ENCODE assay signal across 9 mouse cellular contexts in genomic region chr13:52976130-52976509, GRCm38 (mm10). TPM values are rescaled to one million over a fixed set of nuclear protein-coding genes. Genes with fewer than 3 reads are reported as not detected.
DNase-seq lines count a peak whose midpoint lies in the region; ATAC-seq lines count a peak whose summit lies in the region.
"Had no signal": no experiment of that assay in that cellular context is flagged by ENCODE, and none has a peak within 500 bp of the region (broad histone marks: within the 10 kb centered on the region; RNA-seq: fewer than 3 reads in every experiment).

No protein-coding gene starts in this region.

- H3K27ac ChIP-seq in limb, embryonic 13.5 days: no peak overlapping the region

- peak overlapping the region; percentile 99 for H3K4me2 ChIP-seq in limb, embryonic 13.5 days (replicated peaks)

- H3K9me3 ChIP-seq in limb, embryonic 13.5 days: no peaks in the 10 kb centered on the region

- no peak for ATAC-seq in limb, embryonic 13.5 days (ENCODE audit: low FRiP score, low read depth)
- ATAC-seq in activated CD4-positive, CD25-positive, alpha-beta regulatory T cell, adult 4 months: no peak

- peak overlapping the region; percentile 10; the same call in 1 of the 2 replicates for H3K4me3 ChIP-seq in limb, embryonic 13.5 days

- peak; percentile 26 for DNase-seq in kidney, adult 11 months
- DNase-seq in kidney, postnatal 10 days: no peak
- peak; percentile 47 for DNase-seq in embryo, embryonic 11 days
- peak; percentile 83 for DNase-seq in forelimb bud, embryonic 11.5 days (ENCODE audit: low read depth, low spot score)
- no peak for DNase-seq in left cerebral cortex, postnatal 14 days (ENCODE audit: low spot score in 2 of 2)
- no peak for DNase-seq in gastrocnemius, adult 18-20 months (ENCODE audit: low spot score)

- H3K36me3 ChIP-seq in limb, embryonic 13.5 days: no peaks in the 10 kb centered on the region

- H3K9ac ChIP-seq in limb, embryonic 13.5 days: peak overlapping the region; percentile 45; the same call in 1 of the 2 replicates
- H3K9ac ChIP-seq: lung, embryonic 14.5 days had no signal

- peaks cover 45% of the 10 kb centered on the region for H3K4me1 ChIP-seq in limb, embryonic 13.5 days

- H3K27me3 ChIP-seq in limb, embryonic 13.5 days: no peaks in the 10 kb centered on the region

- intact Hi-C loops in left cerebral cortex, postnatal 14 days (cut with DNase I): no loop called here

- WGBS in limb, embryonic 13.5 days: 9% methylated on average over 8 of the region's 8 CpGs

RNA-seq across cellular contexts. Expression of gene Nfil3, which starts 4.8 kb away (rescaled TPM):
- 23.4 and 26.9 TPM in 2 replicates for polyA plus RNA-seq in limb, embryonic 13.5 days (2015; fragmentation: Nextera tagmentation; extraction: Ambion mirVana)
- 1 to 10 TPM; 3.7 to 4.2 TPM for polyA plus RNA-seq in activated CD4-positive, CD25-positive, alpha-beta regulatory T cell, adult 4 months (2017; shearing (Covaris generic))
- total RNA-seq in left cerebral cortex, postnatal 14 days (2021): 10 to 100 TPM; 12.2 to 13.8 TPM
- 10 to 100 TPM; 73.2 to 88.2 TPM for total RNA-seq in gastrocnemius, adult 18-20 months (2021)

RNA-seq across cellular contexts. Expression of gene Auh, which starts 46.6 kb away (rescaled TPM):
- polyA plus RNA-seq in limb, embryonic 13.5 days (2015; fragmentation: Nextera tagmentation; extraction: Ambion mirVana): 39.9 and 42.0 TPM in 2 replicates
- 10 to 100 TPM; 30.0 to 34.8 TPM for polyA plus RNA-seq in activated CD4-positive, CD25-positive, alpha-beta regulatory T cell, adult 4 months (2017; shearing (Covaris generic))
- 10 to 100 TPM; 92.6 to 92.9 TPM for total RNA-seq in left cerebral cortex, postnatal 14 days (2021)
- total RNA-seq in gastrocnemius, adult 18-20 months (2021): 10 to 100 TPM; 77.8 to 81.5 TPM

Comparison
In these comparisons a context has a peak if more than half of its experiments do, and no peak if none do; other contexts are left out.
1. DNase-seq: peak in kidney, adult 11 months (single experiment), embryo, embryonic 11 days (single experiment) and forelimb bud, embryonic 11.5 days (single experiment); none in kidney, postnatal 10 days (single experiment), left cerebral cortex, postnatal 14 days (0 of 2) and gastrocnemius, adult 18-20 months (single experiment).
2. RNA of gene Nfil3, which starts 4.8 kb away (total RNA-seq): 73.2 to 88.2 TPM in gastrocnemius, adult 18-20 months; 12.2 to 13.8 TPM in left cerebral cortex, postnatal 14 days; every median in the first group is over 4 times any median in the second.